Mouse (Mus musculus) limb, embryonic 14.5 days (tissue): Measurements from ENCODE around the gene Gm30083. TPM values are rescaled to one million over a fixed set of nuclear protein-coding genes. Genes with fewer than 3 reads are reported as not detected.

Experiments used
- ATAC-seq: fragments of 200-750 bp; cut with Nextera tagmentation; 2 replicates; pipeline ENCODE4 v1.8.0; 2017; ENCODE audit warnings: low read depth, moderate number of reproducible peaks, moderate TSS enrichment; ENCODE audit not compliant: low FRiP score
- DNase-seq: peaks from one replicate; pipeline ENCODE4 v3.0.0-alpha.2; 2015; ENCODE audit warnings: low spot score
- H3K27ac ChIP-seq: fragments of 300-500 bp; sonication (generic); replicated peaks from 2 replicates; pipeline ENCODE4 v1.5.1; 2014; ENCODE audit warnings: low read depth, mild to moderate bottlenecking, low read length, moderate library complexity, mixed read lengths
- H3K27me3 ChIP-seq: fragments of 300-500 bp; sonication (generic); 2 replicates; pipeline ENCODE4 v1.6.1; 2014; ENCODE audit warnings: low read length, mixed read lengths; ENCODE audit not compliant: control insufficient read depth, insufficient read depth
- H3K36me3 ChIP-seq: fragments of 300-500 bp; sonication (generic); 2 replicates; pipeline ENCODE4 v1.6.1; 2014; ENCODE audit warnings: mild to moderate bottlenecking, low read length, moderate library complexity, mixed read lengths; ENCODE audit not compliant: control insufficient read depth, insufficient read depth
- H3K4me1 ChIP-seq: fragments of 300-500 bp; sonication (generic); 2 replicates; pipeline ENCODE4 v1.6.1; 2014; ENCODE audit warnings: antibody characterized with exemption, low read length, mixed read lengths; ENCODE audit not compliant: control insufficient read depth, insufficient read depth
- H3K4me2 ChIP-seq: fragments of 300-500 bp; sonication (generic); replicated peaks from 2 replicates; pipeline ENCODE4 v1.6.1; 2014; ENCODE audit warnings: low read depth, mild to moderate bottlenecking, low read length, moderate library complexity; ENCODE audit not compliant: severe bottlenecking
- H3K4me3 ChIP-seq: fragments of 300-500 bp; sonication (generic); replicated peaks from 2 replicates; pipeline ENCODE4 v1.5.1; 2014; ENCODE audit warnings: low read length
- H3K9ac ChIP-seq: fragments of 300-500 bp; sonication (generic); 2 replicates; pipeline ENCODE4 v1.6.1; 2014; ENCODE audit warnings: mild to moderate bottlenecking, low read depth, low read length, moderate library complexity; ENCODE audit not compliant: severe bottlenecking
- H3K9me3 ChIP-seq: fragments of 300-500 bp; sonication (generic); 2 replicates; pipeline ENCODE4 v1.6.1; 2016; ENCODE audit warnings: low read length; ENCODE audit not compliant: control insufficient read depth
- POLR2A ChIP-seq: fragments of 200-500 bp; IDR thresholded peaks from 2 replicates; pipeline ENCODE4 v1.8.0; 2012; ENCODE audit warnings: inconsistent platforms, mild to moderate bottlenecking, moderate library complexity, borderline replicate concordance; ENCODE audit not compliant: insufficient read depth, insufficient read length; ENCODE audit errors: extremely low read depth
- WGBS: fragments of 180-500 bp; shearing (Covaris S2); extraction: QIAGEN DNeasy Blood & Tissue Kit; methylation state at CpG from one replicate; pipeline ENCODE4 v1.1.7; 2014; 5-methylcytosine and 5-hydroxymethylcytosine counted together
- polyA plus RNA-seq, 2 experiments: library from polyadenylated mRNA; depleted of rRNA in 1 of 2; stranded (reverse) in 1 of 2; unstranded in 1 of 2; fragments of >200 nt; fragmentation: Nextera tagmentation in 1 of 2; extraction: Ambion mirVana in 1 of 2; gene quantifications; 2 replicates each; pipeline versions ENCODE4 v1.2.1 to v1.2.3; 2012 to 2014

The Gm30083 gene
- polyA plus RNA-seq, 2 experiments = not detected

DNA sequence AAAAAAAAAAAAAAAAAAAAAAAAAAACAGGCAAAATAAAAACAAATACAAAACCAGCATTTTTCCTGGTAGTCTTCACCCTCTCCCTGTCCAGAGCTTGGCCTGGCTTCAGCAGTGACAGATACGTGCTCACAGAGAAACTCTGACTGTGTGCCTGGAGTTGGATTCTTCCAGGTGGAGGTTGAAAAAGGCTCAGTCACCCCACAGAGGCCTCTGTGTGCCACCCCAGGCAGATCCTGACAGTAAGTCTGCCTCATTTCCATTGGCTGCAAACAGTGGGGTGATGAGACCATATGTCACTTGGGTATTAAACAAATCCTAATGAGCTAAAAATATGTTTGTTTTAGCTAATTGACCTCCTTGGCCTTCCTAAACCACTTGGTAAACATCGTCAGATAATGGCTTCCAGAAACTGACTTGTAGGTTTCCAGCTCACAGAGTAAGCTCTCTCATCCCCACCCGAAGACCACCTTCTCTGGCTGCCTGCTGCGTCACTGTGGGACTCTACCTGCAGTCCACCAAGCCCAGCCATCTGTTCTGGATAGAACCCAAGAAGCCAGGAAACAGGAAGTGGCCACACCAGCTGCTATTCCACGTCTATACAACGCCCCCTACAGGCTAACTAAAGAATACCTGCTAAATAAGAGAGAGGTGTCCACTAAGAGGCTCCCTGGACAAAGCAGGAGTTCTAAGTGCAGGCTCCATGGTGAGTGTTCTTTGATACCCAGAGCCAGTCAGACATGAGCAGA is 62.6 kb downstream of the Gm30083 start:
- Histone ChIP-seq H3K9me3 (no peaks in the 10 kb centered on the region), H3K27me3 (no peaks in the 10 kb centered on the region), H3K36me3 (no peaks in the 10 kb centered on the region), H3K4me3 (no peak overlapping the region), H3K4me1 (no peaks in the 10 kb centered on the region), H3K4me2 (no peak overlapping the region), H3K27ac (no peak overlapping the region), H3K9ac (no peak overlapping the region)
- no peak for TF ChIP-seq POLR2A
- DNase-seq (no peak), ATAC-seq (no peak)
- 40% methylated on average over 6 of the region's 6 CpGs for WGBS

DNA sequence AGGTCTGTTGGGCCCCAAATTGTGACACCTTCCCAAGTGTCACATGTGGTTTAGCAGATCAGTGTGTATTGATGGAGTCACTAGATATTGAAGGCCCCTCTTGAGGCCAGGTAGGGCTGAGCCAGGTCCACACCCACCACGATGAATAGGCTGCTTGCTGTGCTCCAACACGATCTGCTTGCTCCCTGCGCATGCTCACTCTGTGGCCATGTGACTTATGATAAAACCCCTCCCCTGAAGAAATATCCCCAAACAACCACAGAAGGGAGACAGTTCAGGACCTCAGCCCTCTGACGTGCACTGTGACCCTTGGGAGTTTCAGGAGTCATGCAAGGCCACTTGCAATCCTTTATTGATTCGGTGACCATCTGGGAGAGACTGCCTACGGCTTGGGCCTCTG is 68.9 kb downstream of the Gm30083 start:
- Histone ChIP-seq H3K36me3 (no peaks in the 10 kb centered on the region), H3K4me3 (no peak overlapping the region), H3K27me3 (no peaks in the 10 kb centered on the region), H3K4me2 (no peak overlapping the region), H3K9me3 (no peaks in the 10 kb centered on the region), H3K27ac (no peak overlapping the region), H3K9ac (no peak overlapping the region), H3K4me1 (no peaks in the 10 kb centered on the region)
- DNase-seq (no peak), ATAC-seq (no peak)
- no peak for TF ChIP-seq POLR2A
- 78% methylated on average over 6 of the region's 6 CpGs for WGBS

- no peaks in the 10 kb centered on the region for H3K4me1 ChIP-seq
- no peak for TF ChIP-seq POLR2A
- 75% methylated on average over 5 of the region's 5 CpGs for WGBS
- no peaks in the 10 kb centered on the region for H3K36me3 ChIP-seq
- no peak overlapping the region for H3K27ac ChIP-seq
- H3K9ac ChIP-seq = no peak overlapping the region
- DNase-seq (no peak), ATAC-seq (no peak)
- H3K4me2 ChIP-seq = no peak overlapping the region
- H3K9me3 ChIP-seq = no peaks in the 10 kb centered on the region
- H3K4me3 ChIP-seq = no peak overlapping the region
- H3K27me3 ChIP-seq = no peaks in the 10 kb centered on the region
Measured at GRCm38 (mm10) chr14:33942222-33942621, 72.8 kb downstream of the Gm30083 start.

DNA sequence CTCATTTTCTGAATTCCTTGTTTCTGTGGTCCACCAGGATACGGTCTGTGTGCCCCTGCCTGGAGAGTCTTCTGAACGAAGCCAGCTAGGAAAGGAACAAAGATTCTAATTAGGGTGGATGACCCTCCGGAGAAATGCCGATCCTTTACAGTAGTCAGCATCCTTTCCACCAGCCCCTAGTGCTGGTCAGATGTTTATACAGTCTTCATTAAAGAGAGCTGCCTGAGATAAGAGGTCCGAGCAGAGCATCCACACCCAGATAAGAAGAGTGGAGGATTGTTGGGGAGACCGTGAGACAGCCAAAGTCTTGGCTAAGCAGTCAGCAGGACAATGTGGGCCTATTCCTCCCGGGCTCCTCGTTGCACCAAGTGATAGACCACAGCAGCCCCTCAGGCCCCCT is 74.2 kb downstream of the Gm30083 start, which contains the start of gene Gdf2:
Gdf2 (plus strand) TSS at position 301 of the 400 bp plus-strand sequence.
- Histone ChIP-seq H3K4me1 (no peaks in the 10 kb centered on the region), H3K4me2 (no peak within 1 kb of the TSS), H3K27ac (no peak within 1 kb of the TSS), H3K9ac (no peak within 1 kb of the TSS), H3K4me3 (no peak within 1 kb of the TSS), H3K9me3 (no peaks in the 10 kb centered on the region), H3K36me3 (peaks cover 8% of the 10 kb centered on the region), H3K27me3 (no peaks in the 10 kb centered on the region)
- DNase-seq (no peak), ATAC-seq (no peak)
- WGBS = 64% methylated on average over 8 of the region's 8 CpGs
- TF ChIP-seq POLR2A = no peak

- Histone ChIP-seq H3K4me2 (peak overlapping the region; percentile 27; the same call in 1 of the 2 replicates), H3K36me3 (peaks cover 24% of the 10 kb centered on the region), H3K4me3 (no peak overlapping the region), H3K4me1 (no peaks in the 10 kb centered on the region), H3K27ac (no peak overlapping the region), H3K9ac (0 out of 2 replicates have a peak overlapping the region, but pooled peaks have one; percentile 34), H3K9me3 (no peaks in the 10 kb centered on the region), H3K27me3 (no peaks in the 10 kb centered on the region)
- peak; percentile 57; the same call in 1 of the 2 replicates for ATAC-seq
- DNase-seq = peak; percentile 56
- TF ChIP-seq POLR2A = no peak
- 26% methylated on average over 9 of the region's 9 CpGs for WGBS
Measured at GRCm38 (mm10) chr14:33939117-33939516, 75.9 kb downstream of the Gm30083 start.

Other genes starting within 250 kb of the Gm30083 start
- gene Gdf10, start 91.6 kb downstream of the Gm30083 start, polyA plus RNA-seq (2012; rRNA removed) = 52.9 and 77.9 TPM in 2 replicates
- 38.8 and 49.0 TPM in 2 replicates for gene Gdf10, start 91.6 kb downstream of the Gm30083 start, polyA plus RNA-seq (2014; fragmentation: Nextera tagmentation; extraction: Ambion mirVana)
- gene Gdf2, start 74.1 kb downstream of the Gm30083 start, polyA plus RNA-seq (2012; rRNA removed) = 0.03 and 0.04 TPM in 2 replicates
- gene Gdf2, start 74.1 kb downstream of the Gm30083 start, polyA plus RNA-seq (2014; fragmentation: Nextera tagmentation; extraction: Ambion mirVana) = not detected in 2 replicates
- gene Rbp3, start 61.2 kb downstream of the Gm30083 start, polyA plus RNA-seq (2012; rRNA removed) = not detected in 2 replicates
- gene Rbp3, start 61.2 kb downstream of the Gm30083 start, polyA plus RNA-seq (2014; fragmentation: Nextera tagmentation; extraction: Ambion mirVana) = not detected in 2 replicates
- gene Zfp488, start 36.4 kb downstream of the Gm30083 start, polyA plus RNA-seq (2012; rRNA removed) = 0.65 and 0.77 TPM in 2 replicates
- 0.21 and 0.30 TPM in 2 replicates for gene Zfp488, start 36.4 kb downstream of the Gm30083 start, polyA plus RNA-seq (2014; fragmentation: Nextera tagmentation; extraction: Ambion mirVana)
- gene Gm5460, start 1.6 kb upstream of the Gm30083 start, polyA plus RNA-seq (2012; rRNA removed) = not detected in 2 replicates
- gene Gm5460, start 1.6 kb upstream of the Gm30083 start, polyA plus RNA-seq (2014; fragmentation: Nextera tagmentation; extraction: Ambion mirVana) = not detected in 2 replicates
- not detected in 2 replicates for gene Antxrl, start 37.5 kb upstream of the Gm30083 start, polyA plus RNA-seq (2012; rRNA removed)
- not detected in 2 replicates for gene Antxrl, start 37.5 kb upstream of the Gm30083 start, polyA plus RNA-seq (2014; fragmentation: Nextera tagmentation; extraction: Ambion mirVana)
- 14.5 and 23.7 TPM in 2 replicates for gene Anxa8, start 70.8 kb upstream of the Gm30083 start, polyA plus RNA-seq (2012; rRNA removed)
- 35.9 and 42.5 TPM in 2 replicates for gene Anxa8, start 70.8 kb upstream of the Gm30083 start, polyA plus RNA-seq (2014; fragmentation: Nextera tagmentation; extraction: Ambion mirVana)
- gene A630023A22Rik, start 87.6 kb upstream of the Gm30083 start, polyA plus RNA-seq (2012; rRNA removed) = not detected in 2 replicates
- gene A630023A22Rik, start 87.6 kb upstream of the Gm30083 start, polyA plus RNA-seq (2014; fragmentation: Nextera tagmentation; extraction: Ambion mirVana) = not detected in 2 replicates
- 0.01 and 0.06 TPM in 2 replicates for gene Npy4r, start 137.3 kb upstream of the Gm30083 start, polyA plus RNA-seq (2012; rRNA removed)
- 0.06 TPM in 1 of 2 replicates, not detected in the other for gene Npy4r, start 137.3 kb upstream of the Gm30083 start, polyA plus RNA-seq (2014; fragmentation: Nextera tagmentation; extraction: Ambion mirVana)
- 1.2 and 3.4 TPM in 2 replicates for gene Gprin2, start 186.5 kb upstream of the Gm30083 start, polyA plus RNA-seq (2012; rRNA removed)
- gene Gprin2, start 186.5 kb upstream of the Gm30083 start, polyA plus RNA-seq (2014; fragmentation: Nextera tagmentation; extraction: Ambion mirVana) = 0.70 and 0.81 TPM in 2 replicates
- gene Syt15, start 204.4 kb upstream of the Gm30083 start, polyA plus RNA-seq (2012; rRNA removed) = 0.65 and 0.83 TPM in 2 replicates
- 0.51 and 0.53 TPM in 2 replicates for gene Syt15, start 204.4 kb upstream of the Gm30083 start, polyA plus RNA-seq (2014; fragmentation: Nextera tagmentation; extraction: Ambion mirVana)